Mouse (Mus musculus): ENCODE measurements around the gene Srxn1.
A peak's percentile ranks its signal among the peaks of the same experiment; 100 is the strongest.

Gene Srxn1

GRCm38 (mm10) chr2:152089581-152089980, 15.7 kb upstream of the Srxn1 start:
- no peak for DNase-seq (ENCODE audit: low read depth, low spot score)

GRCm38 (mm10) chr2:152090486-152090885, 14.8 kb upstream of the Srxn1 start:
- DNase-seq (ENCODE audit: low read depth, low spot score): no peak

DNA sequence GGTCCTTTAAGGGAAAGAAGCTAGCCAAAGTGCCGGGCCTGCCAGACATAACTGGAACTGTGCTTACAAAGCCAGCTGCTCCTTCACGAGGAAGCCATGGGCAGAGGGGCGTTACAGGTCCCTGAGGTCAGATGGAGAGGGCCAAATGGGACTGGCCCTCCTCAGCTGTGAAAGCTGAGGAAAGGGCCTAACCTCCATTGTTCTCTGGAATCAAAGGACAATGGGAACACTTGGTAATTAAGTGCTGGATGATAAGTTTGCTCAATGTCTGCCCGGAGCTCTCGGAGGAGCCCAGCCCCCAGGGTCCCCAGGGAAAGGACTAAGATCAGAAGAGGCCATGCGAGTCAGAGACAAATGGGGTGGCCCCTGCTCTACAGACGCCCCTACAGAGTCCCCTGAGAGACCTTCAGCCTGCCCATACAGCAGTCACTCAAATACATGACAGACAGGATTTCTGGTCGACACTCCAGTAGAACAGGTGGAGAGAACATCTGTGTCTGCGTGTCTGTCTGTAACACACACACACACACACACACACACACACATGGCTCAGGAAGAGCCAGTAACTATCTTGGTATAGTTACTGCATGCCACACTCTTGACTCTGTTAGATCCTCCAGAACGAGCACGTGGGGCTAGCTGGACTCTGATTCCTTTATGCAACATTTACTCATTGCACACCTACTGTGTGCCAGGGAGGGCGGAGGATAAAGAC, 13.8 kb upstream of the Srxn1 start:
- DNase-seq (ENCODE audit: low read depth, low spot score): peak; percentile 53

DNA sequence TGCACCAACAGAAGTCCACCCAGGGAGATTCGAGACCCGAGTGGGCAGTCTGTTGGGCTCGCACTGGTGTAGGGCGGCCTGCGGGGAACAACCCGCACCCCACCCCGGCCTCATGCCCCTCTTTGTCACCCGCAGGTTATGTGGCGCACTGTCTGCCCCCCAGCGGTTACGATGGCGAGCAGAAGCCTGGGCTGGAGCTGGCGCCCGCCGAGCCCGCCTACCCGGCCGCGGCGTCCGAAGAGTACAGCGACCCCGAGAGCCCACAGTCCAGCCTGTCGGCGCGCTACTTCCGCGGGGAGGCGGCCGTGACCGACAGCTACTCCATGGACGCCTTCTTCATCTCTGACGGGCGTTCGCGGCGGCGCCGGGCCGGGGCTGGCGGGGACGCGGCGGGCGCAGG, 12.4 kb upstream of the Srxn1 start:
- DNase-seq (ENCODE audit: low read depth, low spot score): no peak

GRCm38 (mm10) chr2:152093356-152093792, 11.9 kb upstream of the Srxn1 start:
- DNase-seq (ENCODE audit: low read depth, low spot score): no peak

DNA sequence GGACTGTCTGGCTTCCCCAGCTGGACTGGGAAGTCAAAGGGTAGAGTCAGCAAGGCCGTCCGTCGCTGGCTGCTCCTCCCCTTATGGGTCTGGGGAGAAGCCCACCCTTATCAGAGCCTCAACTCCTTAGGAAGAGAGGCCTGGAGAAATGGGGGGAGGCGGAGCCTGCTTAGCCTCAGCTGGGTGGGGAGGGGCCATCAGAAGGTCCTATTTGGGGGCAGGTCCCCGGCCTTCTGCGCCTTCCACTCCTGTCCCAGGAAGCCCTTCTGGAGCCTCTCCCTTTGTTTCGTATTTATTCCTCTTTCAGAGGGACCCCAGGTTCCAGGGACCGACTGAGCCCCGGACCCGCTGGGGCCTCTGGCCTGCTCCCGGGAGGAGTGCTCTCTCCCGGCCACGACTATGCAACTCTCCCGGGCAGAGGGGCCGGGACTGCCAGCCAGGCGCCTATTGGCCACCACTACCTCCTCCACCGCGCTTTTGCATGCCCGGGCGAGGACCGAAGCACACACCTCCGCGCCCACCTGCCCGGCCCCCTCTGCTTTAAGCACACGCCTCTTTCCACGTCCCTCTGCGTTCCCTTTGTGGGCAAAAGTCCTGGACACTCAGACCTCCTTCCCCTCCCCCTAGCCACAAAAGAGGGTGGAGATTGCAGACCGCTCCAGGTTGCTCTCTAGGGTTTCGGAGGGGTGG, 10.3 kb upstream of the Srxn1 start:
- no peak for DNase-seq (ENCODE audit: low read depth, low spot score)

DNA sequence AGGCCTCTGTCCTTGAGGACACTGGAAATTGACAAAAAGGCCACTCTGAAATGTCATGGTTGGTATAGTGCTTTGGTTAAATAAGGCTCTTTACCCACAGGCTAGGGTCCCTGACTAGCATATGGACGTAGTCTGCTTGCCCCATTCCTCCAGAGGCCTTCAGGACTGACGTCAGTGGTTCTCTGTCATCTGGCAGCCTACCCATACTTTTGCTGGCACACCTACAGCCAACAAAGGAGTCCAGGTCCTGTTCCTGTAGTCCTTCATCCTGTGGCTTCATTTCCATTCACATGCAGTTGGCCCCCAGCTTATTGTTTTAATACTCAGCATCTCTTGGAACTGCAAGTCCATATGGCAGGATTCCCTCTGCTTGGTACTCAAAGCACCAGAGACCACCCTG, 8.4 kb upstream of the Srxn1 start:
- no peak for DNase-seq (ENCODE audit: low read depth, low spot score)

DNA sequence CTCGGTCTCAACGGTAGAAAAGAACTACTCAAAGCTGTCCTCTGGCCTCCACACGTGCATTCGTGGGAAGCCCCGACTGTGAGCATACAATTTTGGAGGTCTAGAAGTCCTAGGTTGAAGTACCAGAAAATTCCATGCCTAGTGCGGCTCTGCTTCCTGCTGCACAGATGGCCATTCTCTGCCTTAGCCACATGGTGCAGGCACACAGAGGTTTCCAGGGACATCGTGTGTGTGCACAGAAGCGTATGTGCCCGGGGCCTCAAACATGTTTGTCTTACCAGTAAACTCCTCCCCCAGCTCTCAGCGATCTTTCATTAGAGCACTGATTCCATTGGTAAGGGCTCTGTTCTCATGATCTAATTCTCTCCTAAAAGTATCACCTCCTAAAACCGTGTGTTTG, 7.4 kb upstream of the Srxn1 start:
- no peak for DNase-seq (ENCODE audit: low read depth, low spot score)

DNA sequence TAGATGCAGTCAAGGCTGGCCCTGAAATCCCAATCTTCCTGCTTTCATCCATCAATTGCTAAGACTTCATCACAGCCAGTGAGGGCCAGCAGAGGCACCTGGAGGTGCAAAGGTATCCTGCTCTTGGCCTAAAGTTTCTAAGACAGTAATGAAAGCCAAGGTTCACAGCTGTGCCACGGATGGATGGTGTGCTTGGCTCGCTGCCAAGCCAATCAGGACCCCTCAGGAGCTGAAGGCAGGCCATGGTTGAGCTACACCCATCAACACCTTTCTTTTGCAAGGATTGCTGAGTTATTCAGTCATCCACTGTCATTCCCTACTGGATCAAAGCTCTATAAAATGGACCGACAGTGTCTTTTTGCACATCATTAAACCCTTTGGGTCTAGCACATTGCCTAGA, 5.8 kb upstream of the Srxn1 start:
- no peak for DNase-seq (ENCODE audit: low read depth, low spot score)

GRCm38 (mm10) chr2:152101761-152102160, 3.6 kb upstream of the Srxn1 start:
- DNase-seq (ENCODE audit: low read depth, low spot score): peak; percentile 13

GRCm38 (mm10) chr2:152102369-152102768, 2.9 kb upstream of the Srxn1 start:
- no peak for DNase-seq (ENCODE audit: low read depth, low spot score)

- no peak for DNase-seq (ENCODE audit: low read depth, low spot score)
Observed at GRCm38 (mm10) chr2:152104711-152105317, 502 bp upstream of the Srxn1 start.

- DNase-seq (ENCODE audit: low read depth, low spot score): no peak
Observed at GRCm38 (mm10) chr2:152106225-152106595, 894 bp downstream of the Srxn1 start.

DNA sequence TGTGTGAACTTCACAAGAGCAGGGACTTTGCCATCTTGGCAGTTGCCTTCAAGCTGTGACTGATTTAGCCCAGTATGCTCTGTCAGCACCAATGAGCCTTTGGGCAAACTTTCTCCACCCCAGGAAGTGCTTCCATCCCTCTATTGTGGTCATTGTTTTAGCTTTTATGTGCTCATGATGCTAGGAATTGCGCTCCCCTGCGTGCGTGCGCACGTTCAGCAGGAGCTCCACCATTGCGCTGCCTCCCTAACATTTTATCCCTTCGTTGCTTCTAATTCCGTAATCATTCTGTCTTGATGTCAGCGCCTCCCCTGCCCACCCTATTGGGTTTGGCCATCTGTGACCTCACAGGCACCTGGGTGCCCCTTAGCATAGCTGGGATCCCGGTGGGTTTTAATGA, 1.3 kb downstream of the Srxn1 start:
- DNase-seq (ENCODE audit: low read depth, low spot score): no peak

DNA sequence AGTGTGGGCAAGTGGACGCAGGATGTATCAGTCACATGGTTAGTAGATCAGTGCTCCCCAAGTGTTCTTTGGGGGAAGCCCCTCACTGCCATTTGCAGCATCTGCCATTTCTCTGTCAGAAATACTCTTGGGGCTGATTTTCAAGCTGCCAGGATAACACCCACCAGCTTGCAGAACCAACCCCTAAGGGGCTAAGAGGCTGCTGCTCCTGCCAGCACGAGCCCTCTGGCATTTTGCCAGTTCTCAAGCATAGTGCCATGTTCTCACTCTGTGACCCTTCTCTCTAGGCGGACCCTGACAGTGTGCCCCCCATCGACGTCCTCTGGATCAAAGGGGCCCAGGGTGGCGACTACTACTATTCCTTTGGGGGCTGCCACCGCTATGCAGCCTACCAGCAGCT, 3.4 kb downstream of the Srxn1 start:
- DNase-seq (ENCODE audit: low read depth, low spot score): no peak

DNA sequence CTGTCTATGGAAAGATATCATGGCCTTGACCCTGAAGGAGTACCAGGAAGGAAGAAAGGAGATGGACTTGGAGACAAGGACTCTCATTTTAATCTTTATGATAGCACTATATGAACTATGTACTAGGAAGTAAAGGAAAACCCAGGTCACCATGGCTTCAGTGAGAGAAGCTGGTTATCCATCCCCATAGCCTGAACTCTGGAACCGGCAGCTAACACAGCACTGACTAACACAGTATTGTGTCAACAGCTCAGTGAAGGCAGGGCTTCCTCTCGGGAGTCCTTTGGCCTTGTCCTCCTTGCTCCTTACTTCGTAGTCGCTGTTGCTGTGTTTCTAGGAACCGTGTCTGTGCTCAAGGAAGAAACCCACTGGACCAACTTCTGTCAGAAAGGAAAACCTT, 4.1 kb downstream of the Srxn1 start:
- DNase-seq (ENCODE audit: low read depth, low spot score): no peak

DNA sequence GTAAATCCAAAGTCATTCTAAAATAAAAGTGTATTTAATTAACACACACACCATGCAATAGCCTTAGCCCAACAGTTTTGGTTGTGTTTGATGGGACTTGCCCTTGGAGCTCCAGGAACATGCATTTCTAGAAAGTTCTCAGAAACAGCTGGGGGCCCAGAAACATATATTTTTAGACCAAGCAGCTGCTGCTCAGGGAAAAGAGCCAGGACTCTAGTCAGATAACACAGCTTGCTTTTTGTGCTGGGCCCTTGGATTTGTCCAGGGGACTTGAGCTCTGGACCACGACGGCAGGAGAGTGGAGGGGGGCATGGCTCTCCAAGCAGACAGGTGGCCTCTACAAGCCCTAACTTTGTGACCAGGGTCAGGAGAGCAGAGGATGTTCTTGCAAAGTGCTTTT, 6.0 kb downstream of the Srxn1 start:
- no peak for DNase-seq (ENCODE audit: low read depth, low spot score)

- peak; percentile 82 for DNase-seq (ENCODE audit: low read depth, low spot score)
Observed at GRCm38 (mm10) chr2:152111920-152112319, 6.6 kb downstream of the Srxn1 start.

- no peak for DNase-seq (ENCODE audit: low read depth, low spot score)
Observed at GRCm38 (mm10) chr2:152112490-152112889, 7.2 kb downstream of the Srxn1 start.

DNA sequence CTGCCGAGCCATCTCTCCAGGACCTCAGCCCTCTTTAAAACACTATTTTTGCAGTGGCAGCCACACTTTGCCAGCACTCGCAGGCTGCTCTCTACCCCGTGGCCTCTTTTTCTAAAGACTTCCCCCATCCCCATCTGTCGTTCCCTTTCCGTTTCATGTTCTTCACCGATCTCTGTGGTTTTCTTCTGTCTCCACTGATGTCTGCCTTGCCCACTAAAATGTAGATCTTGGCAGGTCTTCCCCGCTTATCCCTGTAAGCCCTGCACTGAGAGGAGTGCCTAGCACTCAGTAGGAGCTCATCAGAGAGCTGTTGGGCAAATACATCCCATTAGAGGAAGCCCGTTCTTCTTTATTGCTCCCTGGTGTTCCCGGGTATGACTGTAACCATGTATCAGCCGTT, 7.7 kb downstream of the Srxn1 start:
- no peak for DNase-seq (ENCODE audit: low read depth, low spot score)

DNA sequence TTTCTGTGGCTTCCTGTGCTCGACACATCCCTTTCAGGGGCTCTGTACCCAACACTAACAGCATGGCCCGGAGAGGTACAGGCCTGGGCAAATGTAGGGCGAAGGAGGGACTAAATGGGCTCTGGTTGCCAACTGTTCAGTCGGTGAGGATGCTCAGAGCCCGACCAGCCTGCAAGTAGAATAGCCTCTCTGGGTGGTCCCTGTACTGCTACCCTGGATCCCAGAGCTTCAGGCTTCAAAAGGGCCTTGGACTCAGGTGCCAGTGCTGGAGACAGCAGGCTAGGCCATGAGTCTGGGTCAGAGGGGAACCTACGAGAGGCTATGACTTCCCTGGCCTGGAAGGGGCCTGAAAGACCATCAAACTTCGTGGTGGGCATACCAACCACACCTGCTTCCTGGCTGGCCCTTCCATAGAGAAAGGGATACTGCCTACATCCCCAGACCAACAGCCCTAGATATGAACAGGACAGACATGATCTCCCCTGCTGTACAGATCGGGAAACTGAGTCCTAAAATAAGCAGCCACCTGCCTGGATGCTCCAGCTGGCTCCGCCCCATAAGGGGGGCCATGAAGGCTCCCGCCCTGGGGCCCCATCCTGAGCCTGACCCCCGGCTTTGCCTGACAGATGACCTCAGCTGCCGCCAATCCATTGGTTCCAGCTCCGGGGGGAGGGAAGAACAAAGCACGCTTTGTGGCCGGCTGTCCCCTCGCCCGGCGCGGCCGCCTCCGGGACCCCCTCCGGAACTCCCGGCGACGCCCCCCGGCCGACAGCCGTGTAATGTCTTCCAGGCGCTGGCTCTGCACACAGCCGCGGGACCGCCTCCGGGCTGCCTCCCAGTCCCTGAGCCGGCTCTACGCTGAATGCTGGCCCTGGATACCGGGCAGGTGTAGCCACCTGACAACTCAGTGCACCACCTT, 9.0 kb downstream of the Srxn1 start:
- DNase-seq (ENCODE audit: low read depth, low spot score): no peak

DNA sequence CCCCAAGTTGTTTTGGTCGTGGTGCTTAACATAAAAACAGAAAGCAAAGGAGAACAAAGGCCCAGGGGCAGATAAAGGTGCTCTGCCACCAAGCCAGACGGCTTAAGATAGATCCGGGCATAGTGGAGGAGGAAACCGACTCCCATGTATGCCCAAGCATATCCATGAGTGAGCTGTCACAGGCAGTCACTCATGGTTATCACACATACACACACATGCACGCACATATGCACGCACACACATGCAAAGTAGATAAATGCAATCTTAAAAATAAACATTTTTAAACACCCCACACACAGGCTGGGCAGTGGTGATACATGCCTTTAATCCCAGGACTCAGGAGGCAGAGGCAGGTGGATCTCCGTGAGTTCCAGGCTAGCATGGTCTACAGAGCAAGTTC, 12.4 kb downstream of the Srxn1 start:
- DNase-seq (ENCODE audit: low read depth, low spot score): no peak

Data from A20 (cell line).